Mouse (Mus musculus): ENCODE results near the gene Slc22a22.

Gene Slc22a22

GRCm38 (mm10) chr15:57477525-57477924, at the start of gene Slc22a22:
Gene Slc22a22 (minus strand): TSS chr15:57477625.
- DNase-seq (ENCODE audit: low spot score in 2 of 2), result no peak

GRCm38 (mm10) chr15:57523510-57524298, 46.3 kb upstream of the Slc22a22 start:
- DNase-seq (ENCODE audit: low spot score in 2 of 2), result no peak

- DNase-seq (ENCODE audit: low spot score in 2 of 2), result no peak
Measured at GRCm38 (mm10) chr15:57522160-57522559, 44.7 kb upstream of the Slc22a22 start.

GRCm38 (mm10) chr15:57509185-57510172, 32.1 kb upstream of the Slc22a22 start:
- DNase-seq (ENCODE audit: low spot score in 2 of 2), result peak in 1 of 2 experiments; percentile 10

GRCm38 (mm10) chr15:57508242-57509184, 31.1 kb upstream of the Slc22a22 start:
- DNase-seq (ENCODE audit: low spot score in 2 of 2), result peak; percentile 85 to 87

GRCm38 (mm10) chr15:57504126-57504705, 26.8 kb upstream of the Slc22a22 start:
- no peak for DNase-seq (ENCODE audit: low spot score in 2 of 2)

GRCm38 (mm10) chr15:57503656-57504055, 26.2 kb upstream of the Slc22a22 start:
- no peak for DNase-seq (ENCODE audit: low spot score in 2 of 2)

- DNase-seq (ENCODE audit: low spot score in 2 of 2), result no peak
Measured at GRCm38 (mm10) chr15:57501559-57501958, 24.1 kb upstream of the Slc22a22 start.

GRCm38 (mm10) chr15:57496106-57496505, 18.7 kb upstream of the Slc22a22 start:
- no peak for DNase-seq (ENCODE audit: low spot score in 2 of 2)

- DNase-seq (ENCODE audit: low spot score in 2 of 2), result no peak
Measured at GRCm38 (mm10) chr15:57482509-57482908, 5.1 kb upstream of the Slc22a22 start.

GRCm38 (mm10) chr15:57471648-57472047, 5.8 kb downstream of the Slc22a22 start:
- no peak for DNase-seq (ENCODE audit: low spot score in 2 of 2)

- DNase-seq (ENCODE audit: low spot score in 2 of 2), result no peak
Measured at GRCm38 (mm10) chr15:57465996-57466395, 11.4 kb downstream of the Slc22a22 start.

- DNase-seq (ENCODE audit: low spot score in 2 of 2), result no peak
Measured at GRCm38 (mm10) chr15:57465061-57465460, 12.4 kb downstream of the Slc22a22 start.

GRCm38 (mm10) chr15:57464066-57464465, 13.4 kb downstream of the Slc22a22 start:
- peak in 1 of 2 experiments; percentile 25 for DNase-seq (ENCODE audit: low spot score in 2 of 2)

- DNase-seq (ENCODE audit: low spot score in 2 of 2), result no peak
Measured at GRCm38 (mm10) chr15:57461284-57461683, 16.1 kb downstream of the Slc22a22 start.

GRCm38 (mm10) chr15:57457374-57457773, 20.1 kb downstream of the Slc22a22 start:
- no peak for DNase-seq (ENCODE audit: low spot score in 2 of 2)

GRCm38 (mm10) chr15:57434710-57435404, 42.6 kb downstream of the Slc22a22 start:
- no peak for DNase-seq (ENCODE audit: low spot score in 2 of 2)

- peak in 1 of 2 experiments; percentile 5 for DNase-seq (ENCODE audit: low spot score in 2 of 2)
Measured at GRCm38 (mm10) chr15:57408498-57408897, 68.9 kb downstream of the Slc22a22 start.

GRCm38 (mm10) chr15:57398439-57399148, 78.8 kb downstream of the Slc22a22 start:
- no peak for DNase-seq (ENCODE audit: low spot score in 2 of 2)

- no peak for DNase-seq (ENCODE audit: low spot score in 2 of 2)
Measured at GRCm38 (mm10) chr15:57394053-57394452, 83.4 kb downstream of the Slc22a22 start.

All from cerebellum, postnatal 4 days (tissue).